Mouse (Mus musculus): ENCODE data around the gene 2300009A05Rik.

2300009A05Rik gene

DNA sequence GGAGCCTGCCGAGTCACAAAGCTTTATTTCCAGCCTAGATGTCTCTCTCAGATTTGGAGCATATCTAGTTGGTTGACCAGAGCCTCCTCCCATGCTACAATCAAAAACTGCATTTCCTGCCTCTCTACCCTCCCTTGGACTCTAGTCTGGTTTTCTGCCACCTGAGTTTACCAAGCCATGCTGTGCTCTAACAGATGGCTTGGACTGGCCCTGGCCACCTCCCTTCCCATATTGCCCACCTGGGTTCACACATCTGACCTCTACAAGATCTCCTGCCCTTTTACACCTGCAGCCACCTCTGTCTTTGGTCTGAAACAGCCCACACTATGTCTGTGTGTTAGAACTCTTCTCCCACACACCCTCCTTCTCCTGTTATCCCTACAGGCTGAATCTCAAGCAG lies 50.9 kb downstream of the 2300009A05Rik start:
- DNase-seq (ENCODE audit: low spot score) = no peak

DNA sequence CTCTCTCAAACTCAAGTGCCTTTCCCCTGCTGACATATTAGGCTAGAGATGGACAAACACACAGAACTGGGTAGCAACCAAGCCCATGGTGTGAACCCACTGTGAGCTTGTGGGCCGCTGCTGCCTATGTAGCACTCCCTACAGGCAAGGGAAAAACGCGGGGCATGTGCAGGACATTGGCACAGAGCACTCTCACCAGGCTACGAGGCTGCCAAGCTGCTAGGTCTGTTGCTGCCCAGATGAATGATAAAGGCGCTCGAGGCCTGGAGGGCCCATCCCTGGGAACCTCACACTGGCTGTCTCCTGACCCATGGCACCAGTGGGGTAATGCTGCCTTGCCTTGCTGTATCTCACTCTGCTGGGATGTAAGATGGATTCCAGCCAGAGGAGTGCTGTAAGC lies 53.0 kb downstream of the 2300009A05Rik start:
- no peak for DNase-seq (ENCODE audit: low spot score)
